Mouse (Mus musculus) T-helper 2 cell (primary cell): ENCODE data around the gene Prdm10.

Experiments used
- in situ Hi-C: fragments of 300-600 bp; cut with MboI, MseI; formaldehyde crosslinking; loops from one replicate; pipeline ENCODE4 v1.15.1; 2025; ENCODE audit warnings: high pct_unique_total_duplicates

Prdm10 gene

DNA sequence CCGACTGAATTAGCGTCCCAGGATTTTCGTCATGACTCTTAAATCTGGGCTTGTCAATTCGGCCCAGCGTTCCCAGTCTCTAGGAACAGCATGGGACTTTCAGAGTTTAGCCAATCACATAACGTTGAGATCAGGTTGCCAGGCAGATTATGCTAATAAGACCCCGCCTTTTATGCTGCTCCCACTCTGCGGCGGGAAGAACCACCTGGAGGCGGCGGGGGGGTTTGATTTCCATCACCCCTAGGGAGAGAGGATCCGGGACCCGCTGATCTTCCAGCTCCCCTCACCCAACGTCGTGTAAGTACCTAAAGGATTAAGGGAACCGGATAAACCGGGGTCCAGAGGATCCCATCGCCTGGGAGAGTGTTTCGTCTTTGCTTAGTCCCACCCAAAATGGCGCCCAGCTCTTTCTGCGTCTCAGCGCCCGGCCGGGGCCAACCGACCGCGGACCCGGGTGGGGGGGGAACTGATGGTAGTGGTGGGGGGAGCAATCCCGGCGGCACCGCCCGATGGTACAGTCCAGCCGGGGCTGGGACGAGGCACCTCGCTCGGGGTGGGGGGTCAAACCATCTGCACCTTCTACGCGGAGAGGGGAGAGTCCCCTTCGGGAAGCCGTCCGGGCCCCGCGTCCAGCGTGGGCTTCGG is at the start of gene Prdm10:
Gene Prdm10, plus strand, starts transcription at position 173 of the 645 bp plus-strand sequence.
- in situ Hi-C loops, result loop anchor here (10.0 to 25.0 kb wide), 2 partner anchors 136 to 1232 kb away; no protein-coding TSS in a partner anchor

GRCm38 (mm10) chr9:31235030-31235429 is 45.3 kb upstream of the Prdm10 start:
- in situ Hi-C loops, result no loop called here

- in situ Hi-C loops, result no loop called here
Measured at GRCm38 (mm10) chr9:31235489-31235888, 44.8 kb upstream of the Prdm10 start.

GRCm38 (mm10) chr9:31236079-31236478 is 44.3 kb upstream of the Prdm10 start:
- in situ Hi-C loops, result no loop called here

- in situ Hi-C loops, result no loop called here
Measured at GRCm38 (mm10) chr9:31238526-31238925, 41.8 kb upstream of the Prdm10 start.

DNA sequence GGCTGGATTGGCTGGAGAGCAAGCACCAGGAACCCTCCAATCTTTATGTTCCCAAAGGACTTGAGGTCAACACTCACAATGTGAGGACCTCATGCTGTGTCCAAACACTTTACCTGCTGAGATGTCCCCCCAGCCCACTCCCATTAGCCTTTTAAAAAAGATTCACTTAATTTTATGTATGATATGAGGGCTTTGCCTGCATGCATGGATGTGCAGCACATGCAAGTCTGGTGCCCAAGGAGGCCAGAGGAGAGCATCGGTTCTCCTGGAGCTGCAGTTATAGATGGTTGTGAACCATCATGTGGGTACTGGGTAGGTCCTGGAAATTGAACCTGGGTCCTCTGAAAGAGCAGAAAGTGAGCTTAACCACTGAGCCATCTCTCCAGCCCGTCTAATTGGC is 40.8 kb upstream of the Prdm10 start:
- in situ Hi-C loops, result no loop called here

DNA sequence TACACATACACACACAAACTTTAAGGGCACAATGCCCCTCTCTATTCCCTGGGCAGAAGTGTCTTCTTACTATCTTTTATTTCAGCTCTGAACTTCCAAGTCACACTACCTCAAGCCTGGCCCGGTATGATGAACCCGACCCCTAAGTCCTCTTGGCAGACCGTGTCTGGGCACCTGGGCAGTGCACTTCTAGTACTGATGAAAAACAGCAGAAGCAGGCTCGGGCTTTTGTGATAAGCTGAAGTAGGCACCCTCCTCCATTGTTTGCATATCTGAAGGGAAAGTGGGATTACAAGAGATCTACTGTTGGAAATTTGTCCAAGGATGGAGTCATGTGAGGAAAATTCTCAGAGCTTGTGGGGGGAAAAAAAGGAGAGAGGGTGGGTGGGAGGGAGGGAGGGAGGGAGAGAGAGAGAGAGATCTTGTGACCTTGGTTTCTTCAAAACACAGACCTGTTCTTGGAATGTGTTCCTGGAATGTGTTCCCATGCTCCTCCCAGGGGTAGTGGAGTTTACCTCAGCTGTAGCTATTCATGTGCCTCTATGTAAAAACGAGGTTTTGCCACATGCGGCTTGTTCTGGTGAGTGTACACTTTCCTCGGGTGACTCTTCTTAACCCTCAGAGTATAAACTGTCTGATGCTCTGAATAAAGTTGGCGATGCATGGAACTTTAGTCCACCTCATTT is 39.7 kb upstream of the Prdm10 start:
- in situ Hi-C loops, result no loop called here

GRCm38 (mm10) chr9:31241208-31241699 is 39.1 kb upstream of the Prdm10 start:
- in situ Hi-C loops, result no loop called here

DNA sequence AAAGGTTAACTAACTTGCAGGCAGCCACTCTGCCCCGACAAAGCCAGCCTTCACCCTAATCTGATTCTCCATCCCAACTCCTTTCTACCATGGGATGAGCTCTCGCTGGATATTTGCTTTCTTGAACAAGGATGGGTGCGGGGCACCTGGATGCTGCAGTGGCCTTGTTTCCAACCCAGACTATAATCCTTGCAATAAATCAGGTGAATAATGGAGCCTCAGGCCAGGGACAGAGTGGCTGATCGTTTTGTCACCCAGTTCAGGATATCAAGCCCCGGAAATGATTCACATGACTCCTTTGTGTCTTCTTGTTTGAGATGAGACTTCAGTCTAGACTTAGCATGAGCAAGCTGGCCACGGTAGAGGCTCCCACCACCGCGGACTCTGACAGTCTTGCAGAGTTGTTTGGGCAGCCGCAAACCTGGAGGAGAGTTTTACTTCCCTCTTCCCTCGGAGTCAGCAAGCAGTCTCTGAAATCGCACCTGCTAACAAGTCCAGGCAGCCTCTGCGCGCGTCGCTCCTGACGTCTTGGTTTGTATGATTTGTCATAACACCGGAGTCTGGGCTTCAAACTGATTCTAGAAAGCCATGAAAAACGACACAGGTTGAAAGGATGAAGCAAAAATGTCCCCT is 36.9 kb upstream of the Prdm10 start:
- in situ Hi-C loops, result no loop called here

DNA sequence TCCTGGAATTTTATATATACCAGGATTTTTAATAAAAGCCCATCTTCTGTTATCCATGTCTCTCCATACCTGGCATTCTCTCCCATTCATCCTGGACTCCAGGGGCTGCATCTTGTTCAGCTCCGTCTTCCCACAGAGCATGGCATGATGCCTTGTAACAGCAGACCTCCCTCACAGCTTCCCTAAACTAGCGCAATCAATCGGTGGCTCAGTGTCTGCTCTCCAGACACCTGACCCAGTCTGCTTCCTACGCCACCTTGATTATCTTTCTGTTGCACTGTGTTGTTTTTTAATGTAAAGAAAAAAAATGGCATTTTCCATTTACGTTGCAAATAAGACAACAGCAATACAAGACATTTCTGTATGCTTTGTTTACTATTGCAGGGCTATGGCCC is 36.4 kb upstream of the Prdm10 start:
- in situ Hi-C loops, result no loop called here

- in situ Hi-C loops, result no loop called here
Measured at GRCm38 (mm10) chr9:31245006-31245405, 35.3 kb upstream of the Prdm10 start.

GRCm38 (mm10) chr9:31246421-31246820 is 33.9 kb upstream of the Prdm10 start:
- in situ Hi-C loops, result no loop called here

DNA sequence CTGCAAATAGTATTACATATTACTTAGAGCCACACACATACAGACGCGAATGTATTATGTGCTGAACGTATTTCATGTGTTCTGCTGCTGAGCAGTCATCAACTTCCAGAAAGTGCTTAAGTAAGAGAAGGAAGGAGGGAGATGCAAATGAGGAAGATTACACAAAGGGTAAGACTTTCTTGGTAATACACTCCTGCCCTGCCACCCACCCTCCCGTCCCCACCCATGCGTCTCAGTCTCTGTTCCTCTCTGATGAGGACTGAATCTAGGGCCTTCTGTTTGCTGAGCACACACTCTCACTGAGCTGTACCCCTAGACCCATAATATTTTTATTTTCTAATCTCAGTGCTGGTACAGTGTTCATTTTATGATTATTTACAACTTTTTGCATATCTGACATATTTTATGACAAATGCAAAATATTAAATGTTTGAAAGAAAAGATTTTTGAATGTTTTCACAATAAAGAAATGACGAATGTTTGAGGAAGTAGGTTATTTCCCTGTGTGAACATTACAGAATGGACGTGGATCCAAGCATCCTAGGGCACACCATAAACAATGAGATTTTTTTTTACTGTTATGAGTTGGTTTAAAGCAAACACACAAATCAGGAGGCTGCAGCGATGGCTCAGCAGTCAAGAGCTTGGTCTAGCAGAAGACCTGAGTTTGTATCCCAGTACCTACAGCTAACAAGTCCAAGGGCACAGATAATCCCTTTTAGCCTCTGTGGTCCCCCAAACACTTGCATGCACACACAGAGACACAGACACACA is 32.7 kb upstream of the Prdm10 start:
- in situ Hi-C loops, result no loop called here

DNA sequence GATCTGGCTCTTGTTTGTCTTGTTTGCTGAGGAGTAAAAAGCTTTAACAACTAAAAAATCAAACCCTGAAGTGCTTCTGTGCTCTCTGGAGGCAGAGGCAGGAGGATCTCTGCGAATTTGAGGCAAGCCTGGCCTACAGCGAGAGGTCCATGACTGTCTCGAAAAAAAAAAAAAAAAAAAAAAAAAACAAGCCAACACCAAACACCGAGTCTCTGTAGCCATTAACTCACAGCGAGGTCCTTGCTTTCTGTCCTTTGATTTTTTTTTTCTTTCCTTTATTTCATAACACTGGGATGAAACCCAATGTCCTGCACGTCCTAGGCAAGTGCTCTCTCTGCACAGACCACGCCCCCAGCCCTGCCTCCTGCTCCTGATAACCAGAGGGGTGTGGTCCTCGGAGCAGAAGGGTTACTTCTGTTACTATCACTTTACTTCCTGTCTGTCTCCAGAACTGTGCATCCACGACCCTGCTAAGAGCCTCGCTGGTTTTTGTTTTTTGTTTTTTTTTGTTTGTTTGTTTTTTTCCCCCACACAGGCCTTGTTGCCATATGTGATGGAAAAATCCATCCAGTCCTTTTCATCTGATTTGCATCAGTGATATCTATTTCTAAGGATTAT is 28.0 kb upstream of the Prdm10 start:
- in situ Hi-C loops, result loop anchor here (25.0 kb wide), 1 partner anchor 835 kb away; no protein-coding TSS in a partner anchor

DNA sequence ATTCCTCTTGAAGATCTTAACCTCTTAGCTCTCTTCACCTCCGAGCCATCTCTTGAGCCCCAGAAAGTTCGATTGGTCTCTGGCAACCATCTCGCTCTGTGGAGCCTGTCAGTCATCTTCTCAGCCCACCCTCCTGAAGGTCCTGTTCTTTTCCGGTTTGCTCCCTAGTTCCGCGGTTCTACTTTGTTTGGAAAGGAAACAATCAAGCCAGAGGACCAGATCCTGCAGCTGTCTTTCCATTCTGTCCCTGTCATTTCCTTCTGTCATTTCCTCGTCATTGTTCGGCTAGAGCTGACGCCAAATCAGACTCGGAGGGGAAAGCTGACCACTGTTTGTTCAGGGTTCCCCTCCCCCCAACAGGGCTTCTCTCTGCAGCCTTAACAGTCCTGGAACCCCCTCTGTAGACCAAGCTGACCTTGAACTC is 27.0 kb upstream of the Prdm10 start:
- in situ Hi-C loops, result loop anchor here (25.0 kb wide), 1 partner anchor 834 kb away; no protein-coding TSS in a partner anchor

GRCm38 (mm10) chr9:31253866-31254696 is 26.3 kb upstream of the Prdm10 start:
- in situ Hi-C loops, result loop anchor here (25.0 kb wide), 1 partner anchor 833 kb away; no protein-coding TSS in a partner anchor

DNA sequence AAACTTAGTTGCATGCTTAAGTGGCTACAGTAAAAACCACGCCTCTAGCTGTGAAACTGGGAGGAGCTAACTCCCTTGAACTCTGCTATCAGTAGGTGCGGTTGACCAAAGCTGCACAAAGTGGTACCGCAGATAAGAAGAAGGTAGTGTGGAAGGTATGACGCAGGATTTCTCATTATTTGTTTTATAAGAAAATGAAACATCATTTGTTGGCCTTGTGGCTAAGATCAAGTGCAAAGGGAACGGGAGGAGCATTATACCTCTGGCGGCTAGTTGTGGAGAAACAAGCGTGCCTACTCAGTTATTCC is 25.7 kb upstream of the Prdm10 start:
- in situ Hi-C loops, result loop anchor here (25.0 kb wide), 1 partner anchor 833 kb away; no protein-coding TSS in a partner anchor

GRCm38 (mm10) chr9:31255953-31256352 is 24.4 kb upstream of the Prdm10 start:
- in situ Hi-C loops, result loop anchor here (25.0 kb wide), 1 partner anchor 831 kb away; no protein-coding TSS in a partner anchor

- in situ Hi-C loops, result loop anchor here (25.0 kb wide), 1 partner anchor 829 kb away; no protein-coding TSS in a partner anchor
Measured at GRCm38 (mm10) chr9:31258237-31258636, 22.1 kb upstream of the Prdm10 start.

DNA sequence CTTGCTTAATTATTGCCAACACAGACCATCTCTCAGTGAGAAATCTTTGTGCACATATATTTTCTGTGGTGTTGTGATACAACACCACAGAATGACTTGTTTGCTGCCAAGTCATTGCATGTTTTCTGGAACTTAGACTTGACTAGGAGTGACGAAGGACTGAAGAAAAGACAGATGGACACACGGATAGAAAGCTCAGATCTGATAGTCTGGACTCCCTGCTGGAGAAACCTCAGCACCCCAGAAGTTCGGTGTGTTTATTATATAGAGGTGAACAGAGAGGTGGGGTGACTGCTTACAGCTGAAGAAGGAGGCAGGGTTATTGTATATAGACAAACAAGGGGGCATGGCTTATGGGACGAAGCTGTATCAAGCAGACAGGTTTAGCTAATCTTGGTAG is 20.1 kb upstream of the Prdm10 start:
- in situ Hi-C loops, result loop anchor here (25.0 kb wide), 1 partner anchor 827 kb away; no protein-coding TSS in a partner anchor
